Mouse (Mus musculus): ENCODE data around the gene Sec14l5.
"Not testable (repeated sequence)": the region's sequence is repeated elsewhere in the genome, so short reads cannot be mapped to it uniquely, and the experiment has no call there.

Gene Sec14l5

DNA sequence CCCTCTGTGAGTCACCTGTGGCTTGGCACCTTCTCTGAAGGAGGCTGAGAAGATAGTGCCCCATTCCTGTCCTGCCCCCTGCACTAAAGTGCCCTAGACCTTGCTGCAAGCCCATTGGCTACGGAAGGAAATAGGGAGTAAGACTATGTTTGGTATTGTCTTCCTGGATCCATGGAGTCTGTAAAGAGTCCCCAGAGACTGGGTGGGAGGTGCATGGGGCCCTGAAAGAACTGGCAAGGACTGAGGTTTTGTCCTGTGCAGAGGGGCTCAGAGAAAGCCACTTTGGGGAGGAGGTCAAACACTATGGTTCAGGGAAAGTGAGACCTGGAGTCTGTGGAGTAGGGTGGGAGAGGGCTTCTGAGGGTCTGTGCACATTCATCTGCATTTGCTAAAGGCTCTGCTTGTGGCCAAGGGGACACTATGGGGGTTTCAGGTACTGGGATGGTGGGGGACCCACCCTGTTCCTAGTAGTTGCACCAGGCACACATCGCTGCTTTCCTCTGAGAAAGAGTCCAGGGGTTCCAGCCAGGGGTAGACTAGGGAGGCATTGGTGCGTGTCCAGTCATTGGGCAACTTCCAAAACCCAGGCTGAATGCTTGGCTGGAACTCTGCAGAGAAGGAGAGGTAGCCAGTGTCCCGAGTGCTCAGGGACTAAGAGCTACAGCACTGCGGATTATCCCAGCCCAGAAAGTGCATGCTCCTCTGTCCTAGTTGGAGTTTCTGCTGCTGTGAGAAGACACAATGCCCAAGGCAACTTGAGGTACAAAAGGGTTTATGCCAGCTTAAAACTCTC, 70.6 kb downstream of the Sec14l5 start:
- no peak for DNase-seq

DNA sequence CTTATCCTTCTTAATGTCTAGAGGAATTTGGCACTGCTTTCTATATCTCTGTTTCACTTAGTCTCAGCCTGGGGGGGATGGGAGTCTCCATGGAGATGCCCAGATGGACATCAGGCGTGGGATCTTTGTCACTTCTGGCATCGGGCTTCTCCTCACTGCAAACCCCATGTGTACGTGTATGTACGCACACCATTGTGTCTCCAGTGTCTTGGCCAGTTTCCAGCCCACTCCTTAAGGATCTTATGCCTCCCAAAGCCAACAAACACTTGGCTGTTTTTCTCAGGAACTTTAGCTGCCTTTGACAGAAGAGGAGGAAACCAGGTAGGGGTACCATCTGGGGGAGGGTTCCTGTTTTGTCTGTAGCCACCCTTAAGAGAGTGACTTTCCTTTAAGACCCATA, 74.5 kb downstream of the Sec14l5 start:
- DNase-seq = no peak

DNA sequence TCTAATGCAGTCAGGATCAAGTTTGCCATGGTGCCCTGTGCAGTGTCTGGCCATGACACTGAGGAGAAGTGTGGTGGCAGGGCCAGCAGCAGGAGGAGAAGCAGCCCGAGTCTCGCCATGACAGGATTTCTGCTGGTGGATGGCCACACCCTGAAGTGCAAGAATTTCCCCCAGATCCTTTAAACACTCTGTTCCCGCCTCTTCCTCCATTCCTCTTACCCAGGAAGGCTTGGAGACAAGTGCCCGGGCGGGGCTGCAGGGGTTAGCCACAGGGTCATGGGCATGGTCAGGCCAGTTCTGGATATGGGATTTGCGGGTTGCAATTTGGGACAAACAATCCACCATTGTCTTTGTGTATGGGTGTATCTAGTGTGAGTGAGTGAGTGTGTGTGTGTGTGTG, 75.2 kb downstream of the Sec14l5 start, which contains the start of gene AU021092:
TSS of gene AU021092 (minus strand) at position 160 of the 400 bp plus-strand sequence.
- DNase-seq = no peak

DNA sequence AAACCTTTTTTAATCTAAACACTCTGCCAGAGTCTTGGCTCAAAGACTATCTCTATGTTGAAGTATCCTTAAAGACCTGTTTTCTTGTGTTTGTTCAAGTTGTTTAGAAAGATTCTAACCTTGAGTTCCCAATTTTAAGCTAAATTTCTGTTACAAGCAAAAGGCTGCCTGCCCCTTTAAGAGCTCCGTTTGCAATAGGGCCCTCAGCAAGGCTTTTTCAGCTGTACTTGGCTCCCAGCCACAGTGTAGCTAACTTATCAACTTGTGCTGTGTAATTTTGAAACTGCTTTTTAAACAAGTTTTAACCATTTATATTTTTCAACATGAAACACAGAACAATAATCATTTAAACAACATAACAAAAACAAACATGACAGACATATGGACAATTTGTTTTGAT, 79.6 kb downstream of the Sec14l5 start:
- DNase-seq = not testable (repeated sequence)

DNA sequence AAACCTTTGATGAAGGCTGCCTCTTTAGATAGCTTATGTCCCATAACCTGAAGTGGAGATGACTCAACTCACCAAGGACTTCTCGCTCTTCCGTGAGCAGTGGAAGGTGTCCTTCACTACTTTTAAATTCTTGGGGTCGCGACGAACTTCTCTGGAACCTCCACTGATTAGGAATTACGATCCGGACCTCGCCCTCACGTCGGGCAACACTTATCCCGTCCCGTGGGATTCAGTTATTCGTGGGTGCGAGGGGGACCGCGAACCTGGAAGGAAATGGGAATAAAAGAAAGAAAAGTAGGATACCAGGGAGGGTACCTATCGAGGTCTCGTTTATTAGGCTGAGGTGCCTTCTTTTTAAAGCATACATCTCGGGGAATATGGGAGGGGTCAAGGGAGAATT, 80.6 kb downstream of the Sec14l5 start:
- DNase-seq = not testable (repeated sequence)

DNA sequence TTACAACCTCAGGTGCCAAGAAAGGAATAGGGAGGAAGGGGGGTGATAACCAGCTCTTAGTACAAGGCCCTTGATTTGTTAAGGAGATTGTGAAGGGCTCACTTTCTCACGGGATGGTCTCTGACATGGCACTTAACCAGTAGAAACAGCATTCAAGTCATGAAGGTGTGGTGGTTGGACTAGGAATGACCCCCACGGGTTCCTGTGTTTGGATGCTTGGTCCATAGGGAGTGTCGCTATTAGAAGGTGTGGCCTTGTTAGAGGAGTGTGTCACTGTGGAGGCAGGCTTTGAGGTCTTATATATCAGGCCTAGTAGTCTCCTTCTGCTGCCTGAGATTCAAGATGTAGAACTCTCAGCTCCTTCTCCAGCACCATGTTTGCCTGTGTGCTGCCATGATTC, 81.2 kb downstream of the Sec14l5 start:
- DNase-seq = not testable (repeated sequence)

DNA sequence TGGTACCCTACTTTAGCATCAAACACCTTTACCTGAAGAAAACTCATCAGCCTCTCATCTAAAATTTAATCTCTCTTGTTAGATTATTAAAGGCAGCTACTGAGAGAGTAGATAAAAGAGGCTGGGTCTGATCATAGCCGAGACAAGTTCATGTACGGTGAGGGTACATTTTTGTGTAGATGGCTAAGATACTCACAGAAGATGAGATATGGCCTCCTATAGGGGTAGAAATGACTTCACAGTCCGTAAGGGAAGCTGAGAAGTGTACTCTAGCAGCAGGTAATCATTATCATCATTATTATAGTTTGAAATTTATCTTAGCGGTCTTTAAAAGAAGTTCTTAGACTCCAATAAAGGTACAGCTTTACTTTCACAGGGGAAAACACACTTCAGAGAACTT, 86.1 kb downstream of the Sec14l5 start:
- DNase-seq = no peak

DNA sequence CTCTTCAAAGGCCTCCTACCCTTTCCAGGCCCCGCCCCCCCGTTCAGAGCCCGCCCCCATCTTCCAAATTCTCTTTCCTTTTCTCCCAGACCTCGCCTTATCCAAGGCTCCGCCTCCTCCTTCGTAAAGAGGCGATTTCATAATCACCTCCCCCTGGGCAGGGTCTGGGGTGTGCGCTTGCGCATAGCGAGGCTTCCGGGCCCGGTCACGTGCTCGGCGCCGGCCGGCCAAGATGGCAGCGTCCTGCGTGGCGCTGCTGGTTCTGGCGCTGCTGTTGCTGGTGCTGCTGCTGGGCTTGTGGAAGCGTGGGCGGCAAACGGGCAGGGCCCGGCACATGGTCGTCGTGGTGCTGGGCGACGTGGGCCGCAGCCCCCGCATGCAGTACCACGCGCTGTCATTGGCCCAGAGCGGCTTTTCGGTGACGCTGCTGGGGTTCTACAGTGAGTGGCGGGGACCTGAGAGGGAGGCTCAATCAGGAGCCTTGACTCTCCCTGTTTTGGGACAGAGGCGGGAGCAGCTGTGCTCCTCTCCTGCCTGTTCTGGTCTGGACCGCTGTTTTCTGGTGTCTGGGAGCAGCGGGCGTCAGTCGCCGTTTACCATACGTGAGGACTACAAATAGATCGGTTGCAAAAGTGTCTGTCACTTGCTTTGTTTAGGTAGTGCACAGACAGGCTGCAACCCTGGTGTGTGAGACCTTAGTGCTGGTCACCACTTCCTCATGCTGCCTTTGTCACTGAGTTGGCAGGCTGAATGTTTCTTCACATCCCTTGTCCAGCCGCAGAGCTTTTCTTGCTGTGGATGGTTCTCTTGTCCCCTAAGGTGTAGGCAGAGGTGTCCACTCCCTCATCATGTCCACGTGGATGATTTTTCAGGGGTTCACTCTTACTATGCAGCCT, 86.8 kb downstream of the Sec14l5 start, which contains the start of gene Alg1:
TSS of gene Alg1 (plus strand) at position 204 of the 896 bp plus-strand sequence.
- DNase-seq = peak; percentile 94

Data from right cerebral cortex, postnatal 4 days (tissue).